Mouse (Mus musculus) heart, postnatal 10 days (tissue): ENCODE results near the gene Lamc2. TPM values are rescaled to one million over a fixed set of nuclear protein-coding genes. Genes with fewer than 3 reads are reported as not detected.

Experiments used
- total RNA-seq, 2 experiments: library from RNA; stranded (reverse); gene quantifications; 2 replicates each; pipeline ENCODE4 v1.2.3; 2021

The Lamc2 gene
- total RNA-seq, 2 experiments from 2014 or later: 9.2 to 13.4 TPM

Other genes with a start within 250 kb of the Lamc2 start
- 1 to 10 TPM; 1.0 to 1.2 TPM for gene Nmnat2, start 231.5 kb downstream of the Lamc2 start, total RNA-seq
- 100 to 1,000 TPM; 415 to 420 TPM for gene Lamc1, start 146.3 kb upstream of the Lamc2 start, total RNA-seq
- not detected for gene Shcbp1l, start 238.7 kb upstream of the Lamc2 start, total RNA-seq